Mouse (Mus musculus) liver, embryonic 13.5 days (tissue): ENCODE results near the gene Kdm3a. TPM values are rescaled to one million over a fixed set of nuclear protein-coding genes. Genes with fewer than 3 reads are reported as not detected.
A peak's percentile ranks its signal among the peaks of the same experiment; 100 is the strongest.

Experiments
- ATAC-seq: fragments of 200-750 bp; cut with Nextera tagmentation; 2 replicates; pipeline ENCODE4 v1.8.0; 2017; ENCODE audit warnings: low read depth, mild to moderate bottlenecking, moderate number of reproducible peaks, moderate library complexity
- DNase-seq: peaks from one replicate; pipeline ENCODE4 v3.0.0; 2022
- H3K27ac ChIP-seq: fragments of 300-500 bp; sonication (generic); 2 replicates; pipeline ENCODE4 v1.5.1; 2015; ENCODE audit warnings: moderate library complexity, mild to moderate bottlenecking, inconsistent platforms
- H3K27me3 ChIP-seq: fragments of 300-500 bp; sonication (generic); 2 replicates; pipeline ENCODE4 v1.6.1; 2015; ENCODE audit warnings: mild to moderate bottlenecking, inconsistent platforms
- H3K36me3 ChIP-seq: fragments of 300-500 bp; sonication (generic); 2 replicates; pipeline ENCODE4 v1.6.1; 2015; ENCODE audit warnings: mild to moderate bottlenecking, inconsistent platforms
- H3K4me1 ChIP-seq: fragments of 300-500 bp; sonication (generic); replicated peaks from 2 replicates; pipeline ENCODE4 v1.6.1; 2015; ENCODE audit warnings: inconsistent platforms
- H3K4me2 ChIP-seq: fragments of 300-500 bp; sonication (generic); 2 replicates; pipeline ENCODE4 v1.6.1; 2015; ENCODE audit warnings: inconsistent platforms, mild to moderate bottlenecking, moderate library complexity
- H3K4me3 ChIP-seq: fragments of 300-500 bp; sonication (generic); replicated peaks from 2 replicates; pipeline ENCODE4 v1.5.1; 2015; ENCODE audit warnings: mild to moderate bottlenecking, inconsistent platforms
- H3K9ac ChIP-seq: fragments of 300-500 bp; sonication (generic); 2 replicates; pipeline ENCODE4 v1.6.1; 2015; ENCODE audit warnings: mild to moderate bottlenecking, inconsistent platforms
- H3K9me3 ChIP-seq: fragments of 300-500 bp; sonication (generic); replicated peaks from 2 replicates; pipeline ENCODE4 v1.6.1; 2016; ENCODE audit warnings: inconsistent platforms
- WGBS: fragments of 180-500 bp; shearing (Covaris S2); methylation state at CpG from one replicate; pipeline ENCODE4 v1.1.7; 2015; ENCODE audit not compliant: insufficient replicate concordance; 5-methylcytosine and 5-hydroxymethylcytosine counted together
- polyA plus RNA-seq: library from polyadenylated mRNA; unstranded; fragments of >200 nt; fragmentation: Nextera tagmentation; extraction: Ambion mirVana; gene quantifications from 2 replicates; pipeline ENCODE4 v1.2.1, GENCODE M21; 2015

Gene Kdm3a
- polyA plus RNA-seq, 1 experiment from 2014 or later, result 10.5 TPM

DNA sequence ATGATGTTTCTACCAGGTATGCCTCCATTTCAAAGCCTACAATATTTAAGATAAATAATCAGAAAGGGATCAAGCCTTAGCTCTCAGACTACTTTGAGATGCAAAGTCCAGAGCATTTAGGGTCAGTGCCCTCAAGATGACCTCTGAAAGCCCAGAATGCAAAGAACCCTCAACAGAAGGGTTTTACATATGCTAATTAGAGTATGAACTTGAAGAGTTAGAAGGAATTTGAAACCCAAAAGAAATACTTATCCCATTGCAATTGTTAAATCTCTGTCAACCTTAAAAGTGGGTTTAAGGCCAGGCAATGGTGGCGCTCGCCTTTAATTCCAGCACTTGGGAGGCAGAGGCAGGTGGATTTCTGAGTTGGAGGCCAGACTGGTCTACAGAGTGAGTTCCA, 6.8 kb downstream of the Kdm3a start:
- Histone ChIP-seq H3K4me3 (no peak overlapping the region), H3K36me3 (peaks cover 55% of the 10 kb centered on the region), H3K9ac (no peak overlapping the region), H3K27ac (no peak overlapping the region), H3K27me3 (no peaks in the 10 kb centered on the region), H3K9me3 (no peaks in the 10 kb centered on the region), H3K4me1 (peaks cover 18% of the 10 kb centered on the region), H3K4me2 (no peak overlapping the region)
- DNase-seq, result no peak
- ATAC-seq, result no peak
- WGBS, result 92% methylated on average over 2 of the region's 2 CpGs

GRCm38 (mm10) chr6:71624723-71625122, 8.1 kb downstream of the Kdm3a start:
- H3K4me2 ChIP-seq, result no peak overlapping the region
- no peak overlapping the region for H3K4me3 ChIP-seq
- peaks cover 61% of the 10 kb centered on the region for H3K36me3 ChIP-seq
- DNase-seq (no peak), ATAC-seq (no peak)
- H3K9ac ChIP-seq, result no peak overlapping the region
- no peak overlapping the region for H3K27ac ChIP-seq
- H3K27me3 ChIP-seq, result no peaks in the 10 kb centered on the region
- no peaks in the 10 kb centered on the region for H3K9me3 ChIP-seq
- H3K4me1 ChIP-seq, result 0 out of 2 replicates have a peak, but pooled peaks cover 11% of the 10 kb centered on the region

- no peaks in the 10 kb centered on the region for H3K9me3 ChIP-seq
- DNase-seq, result no peak
- H3K9ac ChIP-seq, result no peak overlapping the region
- 84% methylated on average over 5 of the region's 5 CpGs for WGBS
- no peak overlapping the region for H3K27ac ChIP-seq
- peaks cover 72% of the 10 kb centered on the region for H3K36me3 ChIP-seq
- H3K27me3 ChIP-seq, result no peaks in the 10 kb centered on the region
- no peaks in the 10 kb centered on the region for H3K4me1 ChIP-seq
- ATAC-seq, result no peak
- H3K4me3 ChIP-seq, result no peak overlapping the region
- no peak overlapping the region for H3K4me2 ChIP-seq
Observed at GRCm38 (mm10) chr6:71621981-71622380, 10.8 kb downstream of the Kdm3a start.

DNA sequence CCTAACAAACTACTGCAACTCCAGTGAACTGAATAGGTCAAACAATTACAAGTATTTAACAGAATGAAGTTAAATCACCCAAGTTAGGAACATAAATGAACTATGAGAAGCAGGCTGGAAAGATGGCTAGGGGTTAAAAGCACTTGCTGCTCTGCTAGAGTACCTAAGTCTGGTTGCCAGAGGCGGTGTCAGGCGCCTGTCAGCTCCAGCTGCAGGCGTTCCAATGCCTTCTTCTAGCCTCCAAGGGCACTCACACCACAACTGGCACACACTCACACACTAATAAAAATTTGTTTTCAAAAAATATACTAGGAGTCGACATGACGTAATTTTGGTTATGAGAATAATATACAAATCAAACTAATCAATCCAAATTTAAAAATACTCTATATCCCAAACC, 11.2 kb downstream of the Kdm3a start:
- Histone ChIP-seq H3K27ac (no peak overlapping the region), H3K27me3 (no peaks in the 10 kb centered on the region), H3K4me3 (no peak overlapping the region), H3K9me3 (no peaks in the 10 kb centered on the region), H3K36me3 (peaks cover 72% of the 10 kb centered on the region), H3K4me1 (no peaks in the 10 kb centered on the region), H3K4me2 (no peak overlapping the region), H3K9ac (no peak overlapping the region)
- no peak for ATAC-seq
- no peak for DNase-seq
- WGBS, result 84% methylated on average over 5 of the region's 5 CpGs

DNA sequence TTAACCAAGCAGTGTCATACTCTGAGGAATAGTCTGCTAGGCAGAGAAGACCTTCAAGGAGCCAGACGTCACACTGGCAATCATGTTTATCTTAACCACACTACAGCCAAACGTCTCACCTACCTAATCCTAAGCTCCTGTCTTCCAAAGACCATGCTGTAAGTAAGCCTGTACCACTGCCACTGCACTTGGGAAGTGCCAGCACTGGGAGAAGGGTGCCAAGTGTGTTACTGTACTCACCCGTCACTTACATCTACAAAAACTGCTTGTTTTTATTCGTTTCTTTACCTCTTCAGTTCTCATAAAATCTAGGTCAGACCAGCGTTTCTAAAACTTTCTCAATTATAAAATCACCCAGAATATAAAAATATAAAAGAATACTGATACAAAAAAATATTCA, 15.8 kb downstream of the Kdm3a start:
- H3K9ac ChIP-seq, result no peak overlapping the region
- H3K27ac ChIP-seq, result no peak overlapping the region
- no peak overlapping the region for H3K4me2 ChIP-seq
- H3K36me3 ChIP-seq, result peaks cover 68% of the 10 kb centered on the region
- 73% methylated on average over 5 of the region's 5 CpGs for WGBS
- H3K27me3 ChIP-seq, result no peaks in the 10 kb centered on the region
- H3K4me3 ChIP-seq, result no peak overlapping the region
- H3K4me1 ChIP-seq, result no peaks in the 10 kb centered on the region
- H3K9me3 ChIP-seq, result no peaks in the 10 kb centered on the region
- DNase-seq (no peak), ATAC-seq (no peak)

DNA sequence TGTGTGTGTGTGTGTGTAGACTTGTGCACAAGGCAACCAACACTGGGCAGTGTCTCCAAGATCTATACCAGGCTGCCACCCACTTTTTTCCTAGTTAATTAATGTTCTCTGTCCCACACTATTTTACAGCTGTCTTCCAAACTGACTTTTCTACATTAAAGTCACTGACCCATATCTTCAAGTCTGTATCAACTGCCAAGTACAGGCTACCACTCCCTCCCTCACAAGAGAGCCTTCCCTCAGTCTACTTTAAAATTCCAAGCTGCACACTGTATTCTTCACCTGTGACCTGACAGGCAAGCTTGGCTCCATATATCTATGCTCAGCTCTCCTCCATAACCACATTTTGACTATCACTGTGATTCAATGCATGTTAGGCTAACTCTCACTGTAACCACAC, 19.6 kb downstream of the Kdm3a start:
- H3K36me3 ChIP-seq, result peaks cover 69% of the 10 kb centered on the region
- ATAC-seq, result no peak
- DNase-seq, result no peak

DNA sequence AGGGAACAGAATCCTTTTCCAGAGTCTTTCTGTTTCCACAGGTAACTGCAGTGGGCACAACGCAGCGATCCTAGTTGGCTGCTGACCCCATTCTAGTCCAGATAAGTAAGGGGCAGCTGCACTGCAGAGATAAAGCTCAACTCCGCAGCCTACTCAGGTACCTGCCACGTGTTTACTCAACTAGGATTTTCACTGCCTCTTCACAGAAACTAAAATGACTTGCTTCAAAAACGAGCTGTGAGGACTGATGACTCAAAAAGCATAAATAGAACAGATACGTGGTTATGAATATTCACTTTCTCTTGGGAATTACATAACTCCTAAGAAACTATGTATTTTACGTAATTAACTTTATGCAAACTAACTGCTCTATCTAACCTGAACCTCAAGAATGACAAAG, 22.8 kb downstream of the Kdm3a start:
- H3K9me3 ChIP-seq, result no peaks in the 10 kb centered on the region
- ATAC-seq (peak; percentile 98), DNase-seq (peak; percentile 68)
- 0 out of 2 replicates have a peak overlapping the region, but pooled peaks have one; percentile 40 for H3K9ac ChIP-seq
- peaks cover 54% of the 10 kb centered on the region for H3K36me3 ChIP-seq
- H3K4me3 ChIP-seq, result no peak overlapping the region
- 42% methylated on average over 7 of the region's 7 CpGs for WGBS
- peaks cover 23% of the 10 kb centered on the region for H3K4me1 ChIP-seq
- no peaks in the 10 kb centered on the region for H3K27me3 ChIP-seq
- peak overlapping the region; percentile 48 for H3K4me2 ChIP-seq
- H3K27ac ChIP-seq, result peak overlapping the region; percentile 77

More for the DNA sequence above, 19.6 kb downstream of the Kdm3a start:
- peaks cover 23% of the 10 kb centered on the region for H3K4me1 ChIP-seq
- H3K4me2 ChIP-seq, result no peak overlapping the region
- H3K9me3 ChIP-seq, result no peaks in the 10 kb centered on the region
- no peak overlapping the region for H3K4me3 ChIP-seq
- no peak overlapping the region for H3K27ac ChIP-seq
- H3K9ac ChIP-seq, result no peak overlapping the region
- no peaks in the 10 kb centered on the region for H3K27me3 ChIP-seq

DNA sequence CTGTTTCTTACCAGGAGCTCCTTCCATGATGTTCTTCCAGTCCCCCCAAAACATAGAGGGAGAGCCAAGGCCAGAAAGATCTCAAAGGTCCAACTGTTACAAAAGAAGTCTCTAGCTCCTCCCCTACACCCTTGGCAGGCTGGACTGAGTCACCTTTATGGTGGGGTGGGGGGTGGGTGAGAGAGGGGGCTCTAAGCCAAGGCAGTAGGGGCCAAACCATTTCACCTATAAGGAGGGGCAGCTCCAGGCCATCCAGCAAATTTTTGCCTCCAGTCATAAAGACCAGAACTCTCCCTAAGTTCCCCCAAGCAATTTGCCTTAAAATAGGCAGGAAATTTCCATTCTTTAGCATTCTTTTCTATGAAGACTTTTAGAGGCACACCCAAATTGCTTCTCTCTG, 23.8 kb downstream of the Kdm3a start:
- DNase-seq (no peak), ATAC-seq (peak; percentile 27; the same call in 1 of the 2 replicates)
- Histone ChIP-seq H3K36me3 (peaks cover 60% of the 10 kb centered on the region), H3K4me1 (peaks cover 23% of the 10 kb centered on the region), H3K9ac (no peak overlapping the region; the same call in none of the 2 replicates), H3K9me3 (no peaks in the 10 kb centered on the region), H3K4me2 (no peak overlapping the region; the same call in 1 of the 2 replicates), H3K4me3 (no peak overlapping the region), H3K27ac (peak overlapping the region; percentile 21; the same call in 1 of the 2 replicates), H3K27me3 (no peaks in the 10 kb centered on the region)

GRCm38 (mm10) chr6:71607756-71608155, 25.0 kb downstream of the Kdm3a start:
- Histone ChIP-seq H3K27me3 (no peaks in the 10 kb centered on the region), H3K4me1 (peaks cover 23% of the 10 kb centered on the region), H3K4me2 (no peak overlapping the region), H3K9ac (no peak overlapping the region), H3K27ac (no peak overlapping the region), H3K36me3 (peaks cover 61% of the 10 kb centered on the region), H3K4me3 (no peak overlapping the region), H3K9me3 (no peaks in the 10 kb centered on the region)
- WGBS, result 86% methylated on average over 3 of the region's 3 CpGs
- ATAC-seq, result no peak
- DNase-seq, result no peak

- H3K27me3 ChIP-seq, result no peaks in the 10 kb centered on the region
- no peak overlapping the region for H3K27ac ChIP-seq
- DNase-seq (no peak), ATAC-seq (no peak)
- no peaks in the 10 kb centered on the region for H3K4me1 ChIP-seq
- H3K9ac ChIP-seq, result no peak overlapping the region
- peaks cover 80% of the 10 kb centered on the region for H3K36me3 ChIP-seq
- H3K4me2 ChIP-seq, result no peak overlapping the region
- no peaks in the 10 kb centered on the region for H3K9me3 ChIP-seq
- no peak overlapping the region for H3K4me3 ChIP-seq
- 91% methylated on average over 4 of the region's 4 CpGs for WGBS
Observed at GRCm38 (mm10) chr6:71590154-71590553, 42.6 kb downstream of the Kdm3a start.

DNA sequence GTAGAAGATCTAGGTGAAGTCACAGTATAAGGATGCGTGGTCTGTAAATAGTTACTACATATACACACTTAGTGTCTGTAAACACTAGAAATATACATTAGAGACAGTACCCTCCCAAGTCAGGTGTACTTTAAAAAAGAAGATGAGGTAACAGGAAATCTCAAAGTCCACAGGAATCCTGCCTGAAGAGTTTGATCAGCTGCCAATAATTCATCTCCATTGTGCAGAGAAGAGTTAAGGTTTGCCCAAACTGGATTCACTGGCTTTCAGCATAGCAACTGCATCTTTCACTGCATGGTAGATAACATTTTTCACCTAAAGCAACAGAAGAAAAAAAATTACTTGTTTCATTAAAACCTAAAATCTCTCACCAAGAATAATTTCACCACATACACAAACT, 43.4 kb downstream of the Kdm3a start:
- WGBS, result 91% methylated on average over 1 of the region's 1 CpGs
- DNase-seq, result no peak

DNA sequence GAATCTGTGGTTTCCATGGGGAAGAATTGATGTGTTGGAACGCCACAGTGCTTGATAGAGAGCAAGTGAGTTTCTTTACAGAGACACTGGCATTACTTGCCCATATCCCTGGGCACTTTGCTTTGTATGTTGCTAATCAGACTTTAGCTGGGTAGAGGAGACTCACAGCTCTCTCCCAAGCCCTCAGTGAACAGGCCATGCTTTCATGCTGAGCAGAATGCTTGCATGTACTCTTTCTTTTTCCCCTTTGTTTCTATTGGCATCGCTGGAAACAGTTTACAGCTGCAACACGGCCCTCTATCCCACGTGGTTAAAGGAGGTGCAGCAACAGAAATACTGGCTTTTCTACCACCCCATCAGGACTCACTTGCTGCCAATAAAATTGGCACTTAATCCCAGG, 49.6 kb downstream of the Kdm3a start:
- Histone ChIP-seq H3K36me3 (peaks cover 47% of the 10 kb centered on the region), H3K27me3 (no peaks in the 10 kb centered on the region), H3K9ac (no peak overlapping the region), H3K9me3 (no peaks in the 10 kb centered on the region), H3K4me3 (no peak overlapping the region), H3K4me1 (no peaks in the 10 kb centered on the region), H3K4me2 (no peak overlapping the region), H3K27ac (no peak overlapping the region)
- DNase-seq, result no peak
- ATAC-seq, result no peak
- WGBS, result 76% methylated on average over 4 of the region's 4 CpGs

More for the DNA sequence above, 43.4 kb downstream of the Kdm3a start:
- peaks cover 74% of the 10 kb centered on the region for H3K36me3 ChIP-seq
- no peaks in the 10 kb centered on the region for H3K27me3 ChIP-seq
- no peak for ATAC-seq
- H3K27ac ChIP-seq, result no peak overlapping the region
- no peak overlapping the region for H3K9ac ChIP-seq
- no peaks in the 10 kb centered on the region for H3K4me1 ChIP-seq
- H3K4me3 ChIP-seq, result no peak overlapping the region
- no peak overlapping the region for H3K4me2 ChIP-seq
- no peaks in the 10 kb centered on the region for H3K9me3 ChIP-seq
